Mouse (Mus musculus): ENCODE measurements around the gene Rasal2. TPM values are rescaled to one million over a fixed set of nuclear protein-coding genes. Genes with fewer than 3 reads are reported as not detected.
A peak's percentile ranks its signal among the peaks of the same experiment; 100 is the strongest.

The Rasal2 gene
- polyA plus RNA-seq, 1 experiment from 2014 or later, result 49.2 TPM

DNA sequence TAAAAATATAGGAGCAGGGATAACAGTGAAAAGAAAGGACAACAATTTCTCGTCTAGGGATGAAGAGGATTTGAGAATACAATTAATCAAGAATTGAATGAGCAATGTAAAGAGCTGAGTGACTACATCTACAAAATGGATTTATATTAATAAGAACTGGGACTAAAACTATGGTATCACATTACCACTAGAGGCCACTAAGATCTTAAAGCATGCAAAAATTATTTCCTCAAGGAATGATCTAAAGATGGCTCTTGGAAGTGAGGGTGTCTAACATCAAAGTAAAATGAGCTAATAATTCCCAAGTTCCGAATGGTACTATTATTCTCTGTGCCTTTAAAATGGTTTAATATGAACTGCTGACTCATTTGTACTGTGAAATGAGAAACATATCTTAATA lies 112.8 kb downstream of the Rasal2 start:
- Histone ChIP-seq H3K9ac (replicated peaks) (no peak overlapping the region), H3K27ac (no peak overlapping the region), H3K27me3 (no peaks in the 10 kb centered on the region), H3K4me2 (replicated peaks) (no peak overlapping the region), H3K36me3 (peaks cover 8% of the 10 kb centered on the region), H3K9me3 (no peaks in the 10 kb centered on the region), H3K4me1 (replicated peaks) (no peaks in the 10 kb centered on the region), H3K4me3 (replicated peaks) (no peak overlapping the region)
- WGBS, result 83% methylated on average over 2 of the region's 2 CpGs
- ATAC-seq, result no peak

DNA sequence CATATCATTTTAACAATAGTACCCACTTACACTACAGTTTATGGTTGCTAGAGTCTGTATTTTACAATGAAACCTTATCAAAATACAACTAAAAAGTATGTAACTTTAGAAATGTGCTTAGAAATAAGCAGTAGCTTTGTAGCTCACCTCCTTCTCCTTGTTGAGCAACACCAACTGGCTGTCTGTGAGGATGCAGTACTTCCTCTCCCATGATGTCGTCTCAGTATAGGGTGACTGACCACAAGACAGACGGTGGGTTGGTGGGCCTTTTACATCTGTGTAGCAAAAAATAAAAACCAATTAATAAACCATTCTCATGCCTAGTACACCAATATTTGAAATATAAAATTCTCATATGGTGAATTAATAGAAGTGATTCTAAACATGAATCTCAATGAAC lies 113.4 kb downstream of the Rasal2 start:
- WGBS, result 91% methylated on average over 2 of the region's 2 CpGs
- no peaks in the 10 kb centered on the region for H3K4me1 ChIP-seq (replicated peaks)
- no peak overlapping the region for H3K27ac ChIP-seq
- no peak overlapping the region for H3K4me2 ChIP-seq (replicated peaks)
- no peak overlapping the region for H3K4me3 ChIP-seq (replicated peaks)
- no peak overlapping the region for H3K9ac ChIP-seq (replicated peaks)
- no peaks in the 10 kb centered on the region for H3K9me3 ChIP-seq
- no peaks in the 10 kb centered on the region for H3K27me3 ChIP-seq
- peaks cover 8% of the 10 kb centered on the region for H3K36me3 ChIP-seq
- no peak for ATAC-seq

DNA sequence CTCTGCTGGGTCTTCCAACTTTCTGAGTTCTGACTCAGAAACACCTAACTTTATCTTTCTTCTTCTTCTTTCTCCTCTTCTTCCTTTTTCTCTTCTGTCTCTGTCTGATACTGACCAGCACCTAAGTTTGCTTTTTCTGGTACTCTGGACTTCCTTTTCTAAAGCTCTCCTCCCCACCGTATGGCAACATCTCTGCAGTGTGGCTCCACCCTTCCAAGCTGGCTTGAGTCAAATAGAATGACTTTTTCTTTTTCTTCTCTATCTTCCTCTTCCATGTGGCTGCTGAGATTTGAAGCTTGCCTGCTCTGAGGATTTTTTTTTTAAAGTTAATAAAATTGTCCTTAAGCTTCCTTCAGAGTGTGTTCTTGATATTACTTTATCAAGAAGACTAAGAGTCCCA lies 115.3 kb downstream of the Rasal2 start:
- Histone ChIP-seq H3K36me3 (peaks cover 8% of the 10 kb centered on the region), H3K9me3 (no peaks in the 10 kb centered on the region), H3K9ac (replicated peaks) (no peak overlapping the region), H3K27me3 (no peaks in the 10 kb centered on the region), H3K4me3 (replicated peaks) (no peak overlapping the region), H3K4me2 (replicated peaks) (no peak overlapping the region), H3K27ac (no peak overlapping the region), H3K4me1 (replicated peaks) (no peaks in the 10 kb centered on the region)
- ATAC-seq, result no peak
- 84% methylated on average over 1 of the region's 1 CpGs for WGBS

DNA sequence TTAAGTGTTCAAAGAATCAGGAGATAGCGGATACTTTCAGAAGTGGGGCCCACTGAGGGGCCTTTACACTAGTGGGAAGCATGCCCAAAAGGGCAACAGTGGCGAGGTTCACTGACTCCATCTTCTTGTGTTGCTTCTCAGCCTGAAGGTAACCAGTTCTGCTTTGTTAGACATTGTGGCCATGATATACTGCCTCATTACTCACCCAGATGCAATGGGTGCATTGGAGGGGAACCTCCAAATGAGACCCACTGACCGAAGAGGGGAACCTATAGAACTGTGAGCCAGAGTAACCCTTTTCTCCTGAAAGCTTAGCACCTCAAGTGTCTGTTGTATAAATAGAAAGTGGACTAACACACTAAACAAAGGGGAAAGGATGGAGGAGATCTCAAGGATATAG lies 116.5 kb downstream of the Rasal2 start:
- H3K9me3 ChIP-seq, result no peaks in the 10 kb centered on the region
- no peak overlapping the region for H3K27ac ChIP-seq
- H3K4me2 ChIP-seq (replicated peaks), result no peak overlapping the region
- ATAC-seq, result no peak
- H3K4me3 ChIP-seq (replicated peaks), result no peak overlapping the region
- H3K4me1 ChIP-seq (replicated peaks), result no peaks in the 10 kb centered on the region
- H3K9ac ChIP-seq (replicated peaks), result no peak overlapping the region
- 96% methylated on average over 3 of the region's 3 CpGs for WGBS
- peaks cover 8% of the 10 kb centered on the region for H3K36me3 ChIP-seq
- H3K27me3 ChIP-seq, result no peaks in the 10 kb centered on the region

DNA sequence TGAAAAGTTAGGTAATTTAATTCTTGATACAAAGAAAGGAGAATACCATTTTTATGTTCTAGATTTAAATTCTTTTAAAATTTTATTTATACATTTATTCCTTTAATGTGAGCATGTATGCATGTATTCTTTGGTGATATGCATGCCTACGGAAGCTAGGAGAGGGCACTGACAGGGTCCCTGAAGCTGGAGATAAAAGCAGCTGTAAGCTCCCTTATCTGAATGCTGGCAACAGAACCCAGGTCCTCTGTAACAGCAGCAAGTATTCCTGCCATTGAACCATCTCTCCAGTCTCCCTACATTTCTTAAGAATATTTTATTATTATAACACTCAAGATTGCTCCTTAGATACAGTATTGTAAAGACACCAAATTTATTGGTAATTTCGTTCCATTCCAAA lies 122.2 kb downstream of the Rasal2 start:
- H3K4me1 ChIP-seq (replicated peaks), result 0 out of 2 replicates have a peak, but pooled peaks cover 4% of the 10 kb centered on the region
- ATAC-seq, result no peak
- H3K9ac ChIP-seq (replicated peaks), result no peak overlapping the region
- no peak overlapping the region for H3K4me3 ChIP-seq (replicated peaks)
- no peak overlapping the region for H3K4me2 ChIP-seq (replicated peaks)
- no peak overlapping the region for H3K27ac ChIP-seq
- no peaks in the 10 kb centered on the region for H3K27me3 ChIP-seq
- no peaks in the 10 kb centered on the region for H3K36me3 ChIP-seq
- 81% methylated on average over 2 of the region's 2 CpGs for WGBS
- H3K9me3 ChIP-seq, result no peaks in the 10 kb centered on the region

DNA sequence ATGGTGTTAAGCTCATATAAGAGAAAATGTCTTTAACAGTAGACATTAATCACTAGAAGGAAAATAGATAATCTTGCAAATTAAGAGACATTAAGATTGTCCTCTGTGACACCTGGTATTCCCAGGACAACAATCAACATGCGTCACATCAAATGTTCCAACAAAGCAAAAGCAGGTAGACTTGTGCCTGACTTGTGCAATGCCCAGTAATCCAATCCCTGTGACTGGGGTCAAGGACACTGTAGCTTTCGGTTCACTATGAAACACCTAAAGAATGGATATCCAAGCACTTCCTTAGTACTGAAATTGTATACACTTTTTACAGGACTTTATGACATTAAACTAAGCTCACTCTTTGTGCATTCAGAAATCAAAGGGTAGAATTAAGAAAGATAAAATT lies 123.1 kb downstream of the Rasal2 start:
- H3K9me3 ChIP-seq, result no peaks in the 10 kb centered on the region
- 89% methylated on average over 2 of the region's 2 CpGs for WGBS
- H3K27ac ChIP-seq, result no peak overlapping the region
- H3K9ac ChIP-seq (replicated peaks), result no peak overlapping the region
- no peak overlapping the region for H3K4me3 ChIP-seq (replicated peaks)
- ATAC-seq, result no peak
- H3K4me2 ChIP-seq (replicated peaks), result no peak overlapping the region
- H3K36me3 ChIP-seq, result no peaks in the 10 kb centered on the region
- no peaks in the 10 kb centered on the region for H3K27me3 ChIP-seq
- H3K4me1 ChIP-seq (replicated peaks), result 0 out of 2 replicates have a peak, but pooled peaks cover 4% of the 10 kb centered on the region

DNA sequence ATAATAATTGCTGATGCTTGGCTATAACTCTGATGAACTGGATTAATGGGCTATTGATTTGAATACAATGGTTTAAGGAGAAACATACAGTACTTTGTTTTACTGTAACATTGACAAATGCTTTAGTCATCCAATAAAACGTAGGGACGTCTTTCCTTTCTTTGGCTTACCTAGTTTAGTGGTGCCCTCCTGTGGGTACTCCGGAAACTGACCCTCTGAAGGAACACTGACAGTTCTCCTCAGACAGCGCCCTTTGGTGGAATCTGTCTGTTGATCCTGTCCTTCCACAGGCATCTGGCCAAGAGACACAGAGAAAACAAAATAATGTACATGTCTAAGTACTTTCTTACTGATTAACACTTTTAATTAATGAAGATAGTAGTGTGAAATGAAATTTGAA lies 125.8 kb downstream of the Rasal2 start:
- H3K27me3 ChIP-seq, result no peaks in the 10 kb centered on the region
- H3K4me2 ChIP-seq (replicated peaks), result no peak overlapping the region
- H3K4me3 ChIP-seq (replicated peaks), result no peak overlapping the region
- no peak overlapping the region for H3K27ac ChIP-seq
- H3K9me3 ChIP-seq, result no peaks in the 10 kb centered on the region
- 0 out of 2 replicates have a peak, but pooled peaks have one; percentile 53 for ATAC-seq
- 11% methylated on average over 4 of the region's 4 CpGs for WGBS
- H3K4me1 ChIP-seq (replicated peaks), result 0 out of 2 replicates have a peak, but pooled peaks cover 9% of the 10 kb centered on the region
- no peak overlapping the region for H3K9ac ChIP-seq (replicated peaks)
- H3K36me3 ChIP-seq, result no peaks in the 10 kb centered on the region

DNA sequence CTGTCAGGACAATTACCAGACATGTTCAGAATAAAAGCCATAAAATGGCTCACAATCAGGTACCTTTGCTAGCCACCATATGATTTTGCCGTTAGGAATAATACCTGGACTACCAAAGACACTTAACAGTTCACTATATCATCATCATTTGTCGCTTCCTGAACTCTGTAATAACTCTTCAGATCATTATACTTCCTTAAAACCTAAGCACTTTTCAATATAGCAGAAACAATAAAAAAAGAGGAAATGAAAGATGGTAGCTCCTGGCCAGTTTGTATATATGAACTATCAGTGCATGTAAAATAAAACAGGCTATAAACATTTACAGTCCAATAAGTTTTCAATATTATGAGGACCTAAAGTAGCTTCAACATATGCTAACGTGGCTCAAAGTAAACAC lies 127.0 kb downstream of the Rasal2 start:
- Histone ChIP-seq H3K9me3 (no peaks in the 10 kb centered on the region), H3K36me3 (no peaks in the 10 kb centered on the region), H3K4me2 (replicated peaks) (no peak overlapping the region), H3K27me3 (no peaks in the 10 kb centered on the region), H3K9ac (replicated peaks) (no peak overlapping the region), H3K4me1 (replicated peaks) (0 out of 2 replicates have a peak, but pooled peaks cover 9% of the 10 kb centered on the region), H3K4me3 (replicated peaks) (no peak overlapping the region), H3K27ac (no peak overlapping the region)
- no peak for ATAC-seq
- WGBS, result 79% methylated on average over 3 of the region's 3 CpGs

DNA sequence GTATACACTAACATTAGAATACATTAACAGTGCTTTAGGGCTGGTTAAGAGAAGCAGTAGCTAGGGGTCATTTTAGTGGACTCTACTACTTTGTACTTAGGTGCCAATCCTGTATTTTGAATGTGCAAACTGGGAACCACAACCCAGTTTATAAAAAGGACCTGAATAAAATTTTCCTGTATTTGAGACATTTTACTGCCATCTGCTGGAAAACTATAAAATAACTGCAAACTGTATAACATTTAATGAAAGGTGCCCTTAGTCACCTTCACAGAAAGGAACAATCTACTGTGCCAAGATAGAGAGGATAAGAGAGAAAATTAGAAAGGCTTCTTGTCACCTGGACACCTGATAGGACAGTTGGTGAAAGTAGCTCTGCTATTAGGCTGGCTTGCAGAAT lies 131.6 kb downstream of the Rasal2 start:
- no peak for ATAC-seq
- H3K9ac ChIP-seq (replicated peaks), result no peak overlapping the region
- H3K9me3 ChIP-seq, result no peaks in the 10 kb centered on the region; the same call in 1 of the 2 replicates
- H3K27ac ChIP-seq, result no peak overlapping the region
- no peak overlapping the region for H3K4me3 ChIP-seq (replicated peaks)
- no peak overlapping the region for H3K4me2 ChIP-seq (replicated peaks)
- H3K27me3 ChIP-seq, result no peaks in the 10 kb centered on the region
- no peaks in the 10 kb centered on the region for H3K36me3 ChIP-seq
- H3K4me1 ChIP-seq (replicated peaks), result 0 out of 2 replicates have a peak, but pooled peaks cover 4% of the 10 kb centered on the region

DNA sequence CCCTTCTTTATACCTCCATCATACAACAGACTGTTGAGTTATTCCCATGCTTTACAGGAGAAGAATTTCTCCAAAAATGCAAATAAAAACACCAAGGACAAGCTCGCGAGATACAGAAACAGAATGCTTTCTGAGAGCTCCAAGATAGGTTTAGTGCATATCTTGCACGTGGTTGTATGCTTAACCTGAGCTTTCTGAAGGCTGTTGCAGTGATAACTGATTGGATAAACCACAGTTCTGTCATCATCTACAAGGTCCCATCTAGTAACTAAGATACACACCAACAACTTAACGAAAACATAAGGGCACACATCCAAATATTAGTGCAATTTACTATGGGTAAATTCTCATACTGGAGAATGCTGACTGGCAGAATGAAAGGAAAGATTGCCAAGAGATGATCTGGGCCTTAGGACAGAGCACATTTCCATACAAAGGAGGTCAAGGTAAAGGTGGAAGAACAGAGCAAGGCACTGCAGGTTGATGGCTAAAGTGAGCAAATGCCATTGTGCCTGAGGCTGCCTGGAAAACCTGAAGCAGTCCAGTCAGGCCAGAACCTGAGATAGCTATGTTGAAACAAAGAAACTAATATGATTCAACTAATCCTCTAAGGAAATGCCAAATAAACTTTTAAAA lies 136.6 kb downstream of the Rasal2 start:
- Histone ChIP-seq H3K4me3 (replicated peaks) (no peak overlapping the region), H3K9ac (replicated peaks) (no peak overlapping the region), H3K4me1 (replicated peaks) (no peaks in the 10 kb centered on the region), H3K27me3 (no peaks in the 10 kb centered on the region), H3K4me2 (replicated peaks) (no peak overlapping the region), H3K9me3 (no peaks in the 10 kb centered on the region; the same call in 1 of the 2 replicates), H3K27ac (no peak overlapping the region), H3K36me3 (no peaks in the 10 kb centered on the region)
- ATAC-seq, result no peak
- 92% methylated on average over 4 of the region's 4 CpGs for WGBS

DNA sequence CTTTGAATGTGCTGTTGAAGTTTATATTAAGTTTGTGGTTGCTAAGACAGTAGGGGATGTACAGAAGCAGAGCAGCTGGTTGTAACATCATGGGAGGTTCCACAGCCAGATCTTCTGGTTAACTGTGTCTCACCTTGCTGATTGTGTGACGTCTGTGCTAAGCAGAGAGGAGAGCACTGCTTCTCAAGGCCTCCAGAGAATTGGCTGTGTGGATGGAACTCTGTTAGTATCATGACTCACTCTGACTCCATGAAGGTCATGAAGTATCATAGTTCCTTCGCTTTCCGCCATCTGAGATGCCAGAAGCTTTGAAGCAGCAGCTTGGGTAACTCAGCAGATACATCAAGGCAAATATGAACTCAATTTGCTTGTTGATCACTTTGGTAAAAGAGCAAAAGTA lies 144.5 kb downstream of the Rasal2 start:
- Histone ChIP-seq H3K27me3 (no peaks in the 10 kb centered on the region), H3K27ac (no peak overlapping the region), H3K36me3 (no peaks in the 10 kb centered on the region), H3K4me3 (replicated peaks) (no peak overlapping the region), H3K4me1 (replicated peaks) (no peaks in the 10 kb centered on the region), H3K9me3 (no peaks in the 10 kb centered on the region), H3K4me2 (replicated peaks) (no peak overlapping the region), H3K9ac (replicated peaks) (no peak overlapping the region)
- ATAC-seq, result no peak
- 90% methylated on average over 3 of the region's 3 CpGs for WGBS

DNA sequence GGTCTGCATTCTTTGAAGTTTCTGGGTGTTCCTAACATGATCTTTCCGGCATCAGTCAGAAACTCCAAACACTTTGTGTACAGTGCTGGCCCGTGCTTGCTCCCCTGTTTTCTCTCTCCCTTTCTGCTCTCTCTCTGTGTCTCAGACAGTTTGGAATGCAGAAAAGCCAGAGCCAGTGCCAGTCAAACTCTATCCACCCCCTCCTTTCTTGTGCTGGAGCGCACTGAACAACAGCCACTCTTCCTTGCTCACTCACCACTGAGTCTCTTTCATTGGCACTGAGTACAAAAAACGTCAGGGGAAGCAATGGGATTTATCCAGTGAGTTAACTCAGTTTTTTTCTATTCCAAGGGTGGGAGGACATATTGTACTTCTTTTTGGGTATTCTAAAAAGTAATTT lies 155.8 kb downstream of the Rasal2 start:
- peaks cover 10% of the 10 kb centered on the region for H3K4me1 ChIP-seq (replicated peaks)
- H3K4me3 ChIP-seq (replicated peaks), result no peak overlapping the region
- H3K27me3 ChIP-seq, result no peaks in the 10 kb centered on the region
- H3K27ac ChIP-seq, result no peak overlapping the region
- H3K36me3 ChIP-seq, result no peaks in the 10 kb centered on the region
- H3K9me3 ChIP-seq, result no peaks in the 10 kb centered on the region
- 0 out of 2 replicates have a peak overlapping the region, but pooled peaks have one; percentile 11 for H3K9ac ChIP-seq (replicated peaks)
- 7% methylated on average over 4 of the region's 4 CpGs for WGBS
- no peak overlapping the region for H3K4me2 ChIP-seq (replicated peaks)
- peak; percentile 89 for ATAC-seq

DNA sequence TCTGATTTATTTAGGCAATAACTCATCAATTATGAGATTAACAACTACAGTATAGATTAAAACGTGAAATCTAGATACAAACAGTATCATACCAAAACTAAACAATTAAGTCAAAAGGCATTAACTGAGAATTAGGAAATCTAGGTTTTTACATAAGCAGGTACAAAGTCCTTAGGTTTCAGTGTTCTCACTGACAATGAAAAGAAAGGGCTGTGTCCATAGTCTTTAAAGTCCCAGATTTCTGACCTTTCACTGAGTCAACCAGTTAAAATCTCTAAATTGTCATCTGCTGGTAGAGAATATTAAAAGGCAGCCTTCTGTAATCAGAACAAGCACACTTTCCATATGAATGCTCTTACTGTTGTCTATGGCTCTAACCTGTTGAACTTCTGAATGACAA lies 156.6 kb downstream of the Rasal2 start:
- H3K4me1 ChIP-seq (replicated peaks), result peaks cover 10% of the 10 kb centered on the region
- H3K4me3 ChIP-seq (replicated peaks), result no peak overlapping the region
- H3K27me3 ChIP-seq, result no peaks in the 10 kb centered on the region
- H3K4me2 ChIP-seq (replicated peaks), result no peak overlapping the region
- H3K9ac ChIP-seq (replicated peaks), result no peak overlapping the region
- WGBS, result 74% methylated on average over 1 of the region's 1 CpGs
- no peak for ATAC-seq
- H3K9me3 ChIP-seq, result no peaks in the 10 kb centered on the region
- H3K27ac ChIP-seq, result no peak overlapping the region
- no peaks in the 10 kb centered on the region for H3K36me3 ChIP-seq

All from midbrain, embryonic 13.5 days (tissue).